Mouse (Mus musculus) layer of hippocampus, adult 18-20 months (tissue): Measurements from ENCODE around the gene Dennd1b. TPM values are rescaled to one million over a fixed set of nuclear protein-coding genes. Genes with fewer than 3 reads are reported as not detected.

Source experiments
- DNase-seq, 2 experiments: peaks; one replicate each; pipeline ENCODE4 v3.0.0; 2022; ENCODE audit warnings: low spot score in 2 of 2
- total RNA-seq, 2 experiments: library from RNA; stranded (reverse); gene quantifications; 2 replicates each; pipeline ENCODE4 v1.2.3; 2021

Gene Dennd1b
- total RNA-seq, 2 experiments from 2014 or later: 53.1 to 59.4 TPM

GRCm38 (mm10) chr1:139079000-139079399 is 115.8 kb downstream of the Dennd1b start:
- DNase-seq: no peak

GRCm38 (mm10) chr1:139079523-139079922 is 116.3 kb downstream of the Dennd1b start:
- DNase-seq: peak in 1 of 2 experiments; percentile 73

- peak in 1 of 2 experiments; percentile 20 for DNase-seq
Measured at GRCm38 (mm10) chr1:139080517-139081386, 117.5 kb downstream of the Dennd1b start.

- no peak for DNase-seq
Measured at GRCm38 (mm10) chr1:139083382-139083781, 120.1 kb downstream of the Dennd1b start.

- DNase-seq: no peak
Measured at GRCm38 (mm10) chr1:139087564-139087963, 124.3 kb downstream of the Dennd1b start.

GRCm38 (mm10) chr1:139090744-139091143 is 127.5 kb downstream of the Dennd1b start:
- DNase-seq: no peak

- no peak for DNase-seq
Measured at GRCm38 (mm10) chr1:139091701-139092100, 128.5 kb downstream of the Dennd1b start.

- DNase-seq: no peak
Measured at GRCm38 (mm10) chr1:139092144-139092543, 128.9 kb downstream of the Dennd1b start.

GRCm38 (mm10) chr1:139092722-139093121 is 129.5 kb downstream of the Dennd1b start:
- DNase-seq: no peak

- DNase-seq: no peak
Measured at GRCm38 (mm10) chr1:139096369-139096768, 133.1 kb downstream of the Dennd1b start.

- no peak for DNase-seq
Measured at GRCm38 (mm10) chr1:139098088-139098487, 134.9 kb downstream of the Dennd1b start.

GRCm38 (mm10) chr1:139101725-139102124 is 138.5 kb downstream of the Dennd1b start:
- no peak for DNase-seq

GRCm38 (mm10) chr1:139108251-139108650 is 145.0 kb downstream of the Dennd1b start:
- DNase-seq: no peak

- DNase-seq: no peak
Measured at GRCm38 (mm10) chr1:139122626-139123025, 159.4 kb downstream of the Dennd1b start.

- DNase-seq: no peak
Measured at GRCm38 (mm10) chr1:139139644-139140043, 176.4 kb downstream of the Dennd1b start.

GRCm38 (mm10) chr1:139145516-139145915 is 182.3 kb downstream of the Dennd1b start:
- DNase-seq: no peak

GRCm38 (mm10) chr1:139146306-139146705 is 183.1 kb downstream of the Dennd1b start:
- no peak for DNase-seq

- no peak for DNase-seq
Measured at GRCm38 (mm10) chr1:139153006-139153405, 189.8 kb downstream of the Dennd1b start.

- DNase-seq: no peak
Measured at GRCm38 (mm10) chr1:139153493-139153892, 190.3 kb downstream of the Dennd1b start.

- peak in 1 of 2 experiments; percentile 58 for DNase-seq
Measured at GRCm38 (mm10) chr1:139156397-139156796, 193.2 kb downstream of the Dennd1b start.

GRCm38 (mm10) chr1:139161619-139162018 is 198.4 kb downstream of the Dennd1b start:
- peak in 1 of 2 experiments; percentile 27 for DNase-seq

GRCm38 (mm10) chr1:139162814-139163213 is 199.6 kb downstream of the Dennd1b start:
- DNase-seq: peak in 1 of 2 experiments; percentile 67
